ENCODE assay signal across 9 mouse cellular contexts in genomic region chr9:42109837-42110451, GRCm38 (mm10). TPM values are rescaled to one million over a fixed set of nuclear protein-coding genes. Genes with fewer than 3 reads are reported as not detected.
DNase-seq lines count a peak whose midpoint lies in the region; ATAC-seq and TF ChIP-seq lines count a peak whose summit lies in the region.
"Had no signal": no experiment of that assay in that cellular context is flagged by ENCODE, and none has a peak within 500 bp of the region (broad histone marks: within the 10 kb centered on the region; RNA-seq: fewer than 3 reads in every experiment).

No protein-coding gene starts in this region.

- H3K27ac ChIP-seq in hindbrain, embryonic 13.5 days, result peak overlapping the region; percentile 73
- H3K27ac ChIP-seq in liver, postnatal 0 days (ENCODE audit: low read depth), result no peak overlapping the region
- H3K27ac ChIP-seq: embryonic facial prominence, embryonic 12.5 days; macrophage had no signal

- H3K36me3 ChIP-seq in hindbrain, embryonic 13.5 days, result 0 out of 2 replicates have a peak, but pooled peaks cover 5% of the 10 kb centered on the region
- H3K36me3 ChIP-seq in liver, postnatal 0 days (replicated peaks; ENCODE audit: insufficient read depth, low read length), result no peaks in the 10 kb centered on the region
- H3K36me3 ChIP-seq: embryonic facial prominence, embryonic 12.5 days had no signal

- H3K9me3 ChIP-seq in hindbrain, embryonic 13.5 days, result no peaks in the 10 kb centered on the region
- H3K9me3 ChIP-seq in liver, postnatal 0 days (ENCODE audit: low read length), result no peaks in the 10 kb centered on the region
- H3K9me3 ChIP-seq: embryonic facial prominence, embryonic 12.5 days had no signal

- H3K4me1 ChIP-seq in hindbrain, embryonic 13.5 days (replicated peaks), result peaks cover 37% of the 10 kb centered on the region
- no peaks in the 10 kb centered on the region for H3K4me1 ChIP-seq in liver, postnatal 0 days (ENCODE audit: insufficient read depth)

- no peak overlapping the region for H3K4me2 ChIP-seq in hindbrain, embryonic 13.5 days
- H3K4me2 ChIP-seq in liver, postnatal 0 days (ENCODE audit: low read depth, low read length), result no peak overlapping the region
- H3K4me2 ChIP-seq: embryonic facial prominence, embryonic 12.5 days had no signal

- TF ChIP-seq EP300 in liver, postnatal 0 days (IDR thresholded peaks at IDR 0.05; ENCODE audit: low read depth), result no peak

- WGBS in hindbrain, embryonic 13.5 days, result 50% methylated on average over 9 of the region's 9 CpGs
- 60% methylated on average over 9 of the region's 9 CpGs for WGBS in liver, postnatal 0 days (ENCODE audit: insufficient replicate concordance)

- H3K27me3 ChIP-seq in hindbrain, embryonic 13.5 days, result no peaks in the 10 kb centered on the region
- H3K27me3 ChIP-seq in liver, postnatal 0 days (ENCODE audit: insufficient read depth, low read length), result no peaks in the 10 kb centered on the region
- H3K27me3 ChIP-seq: embryonic facial prominence, embryonic 12.5 days had no signal

- H3K4me3 ChIP-seq in hindbrain, embryonic 13.5 days, result no peak overlapping the region
- no peak overlapping the region for H3K4me3 ChIP-seq in liver, postnatal 0 days (ENCODE audit: low read depth, low read length)
- H3K4me3 ChIP-seq: embryonic facial prominence, embryonic 12.5 days had no signal

- no peak for TF ChIP-seq CTCF in liver, postnatal 0 days (IDR thresholded peaks at IDR 0.05; ENCODE audit: low read depth)

- peak; percentile 84 for DNase-seq in 3134 (ENCODE audit: extremely low read depth, insufficient read length, low spot score)
- DNase-seq in B cell, adult 2 months, result peak; percentile 60 to 70
- DNase-seq in embryo, embryonic 11 days, result peak; percentile 31
- DNase-seq in lung, adult 18-20 months, result peak; percentile 77 to 83
- peak; percentile 76 for DNase-seq in testis, postnatal 10 days (ENCODE audit: low spot score)
- DNase-seq in liver, postnatal 0 days, result no peak

- 0 out of 2 replicates have a peak, but pooled peaks have one; percentile 39 for ATAC-seq in hindbrain, embryonic 13.5 days (ENCODE audit: low FRiP score)
- no peak for ATAC-seq in liver, postnatal 0 days

- H3K9ac ChIP-seq in hindbrain, embryonic 13.5 days, result peak overlapping the region; percentile 15; the same call in 1 of the 2 replicates
- H3K9ac ChIP-seq in liver, postnatal 0 days (replicated peaks), result no peak overlapping the region
- H3K9ac ChIP-seq: embryonic facial prominence, embryonic 12.5 days had no signal

RNA-seq across cellular contexts. Expression of gene Sorl1, which starts 14.2 kb away (rescaled TPM):
- polyA plus RNA-seq in hindbrain, embryonic 13.5 days (2015; fragmentation: Nextera tagmentation; extraction: Ambion mirVana), result 12.3 and 12.8 TPM in 2 replicates
- polyA plus RNA-seq in liver, postnatal 0 days (2015; fragmentation: Nextera tagmentation; extraction: Ambion mirVana), result 1.5 and 3.0 TPM in 2 replicates
